Mouse (Mus musculus): Measurements from ENCODE around the gene Tle2. TPM values are rescaled to one million over a fixed set of nuclear protein-coding genes. Genes with fewer than 3 reads are reported as not detected.

Tle2 gene
- total RNA-seq, 2 experiments from 2014 or later, result 34.0 to 46.8 TPM

- no peak for DNase-seq (ENCODE audit: low spot score in 2 of 2)
- Histone ChIP-seq H3K27ac (no peak overlapping the region), H3K4me3 (no peak overlapping the region)
- TF ChIP-seq CTCF (conservative IDR thresholded peaks at IDR 0.05), result no peak
Measured at GRCm38 (mm10) chr10:81593223-81593622, 18.9 kb downstream of the Tle2 start.

GRCm38 (mm10) chr10:81593935-81594334, 19.6 kb downstream of the Tle2 start:
- DNase-seq (ENCODE audit: low spot score in 2 of 2), result no peak
- Histone ChIP-seq H3K4me3 (no peak overlapping the region), H3K27ac (no peak overlapping the region)
- no peak for TF ChIP-seq CTCF (conservative IDR thresholded peaks at IDR 0.05)

- DNase-seq (ENCODE audit: low spot score in 2 of 2), result no peak
Measured at GRCm38 (mm10) chr10:81595599-81595998, 21.2 kb downstream of the Tle2 start.

GRCm38 (mm10) chr10:81596611-81597010, 22.2 kb downstream of the Tle2 start:
- H3K4me3 ChIP-seq, result no peak overlapping the region; the same call in 1 of the 2 replicates
- no peak for DNase-seq (ENCODE audit: low spot score in 2 of 2)
- no peak for TF ChIP-seq CTCF (conservative IDR thresholded peaks at IDR 0.05)

More at GRCm38 (mm10) chr10:81595599-81595998, 21.2 kb downstream of the Tle2 start:
- no peak for TF ChIP-seq CTCF (conservative IDR thresholded peaks at IDR 0.05)
- H3K4me3 ChIP-seq, result no peak overlapping the region
- no peak overlapping the region for H3K27ac ChIP-seq

GRCm38 (mm10) chr10:81597137-81597950, 23.0 kb downstream of the Tle2 start:
- DNase-seq (ENCODE audit: low spot score in 2 of 2), result no peak
- TF ChIP-seq CTCF (conservative IDR thresholded peaks at IDR 0.05), result no peak
- Histone ChIP-seq H3K4me3 (no peak overlapping the region), H3K27ac (no peak overlapping the region)

More at GRCm38 (mm10) chr10:81596611-81597010, 22.2 kb downstream of the Tle2 start:
- H3K27ac ChIP-seq, result 0 out of 2 replicates have a peak overlapping the region, but pooled peaks have one; percentile 39

- no peak overlapping the region for H3K27ac ChIP-seq
- H3K4me3 ChIP-seq, result no peak overlapping the region
- DNase-seq (ENCODE audit: low spot score in 2 of 2), result no peak
- TF ChIP-seq CTCF (conservative IDR thresholded peaks at IDR 0.05), result no peak
Measured at GRCm38 (mm10) chr10:81598342-81598741, 24.0 kb downstream of the Tle2 start.

- no peak for TF ChIP-seq CTCF (conservative IDR thresholded peaks at IDR 0.05)
- Histone ChIP-seq H3K4me3 (no peak overlapping the region), H3K27ac (no peak overlapping the region)
- DNase-seq (ENCODE audit: low spot score in 2 of 2), result no peak
Measured at GRCm38 (mm10) chr10:81598871-81599270, 24.5 kb downstream of the Tle2 start.

GRCm38 (mm10) chr10:81599630-81600029, 25.3 kb downstream of the Tle2 start:
- Histone ChIP-seq H3K27ac (no peak overlapping the region), H3K4me3 (no peak overlapping the region)
- TF ChIP-seq CTCF (conservative IDR thresholded peaks at IDR 0.05), result no peak
- DNase-seq (ENCODE audit: low spot score in 2 of 2), result no peak

- H3K27ac ChIP-seq, result no peak overlapping the region
- no peak for TF ChIP-seq CTCF (conservative IDR thresholded peaks at IDR 0.05)
- no peak for DNase-seq (ENCODE audit: low spot score in 2 of 2)
- H3K4me3 ChIP-seq, result no peak overlapping the region
Measured at GRCm38 (mm10) chr10:81600096-81600495, 25.7 kb downstream of the Tle2 start.

GRCm38 (mm10) chr10:81600738-81601203, 26.4 kb downstream of the Tle2 start, which contains the start of gene Tle6:
Tle6 (minus strand) TSS chr10:81601073.
- no peak for TF ChIP-seq CTCF (conservative IDR thresholded peaks at IDR 0.05)
- DNase-seq (ENCODE audit: low spot score in 2 of 2), result peak; percentile 92
- Histone ChIP-seq H3K4me3 (peak within 1 kb of the TSS; percentile 42), H3K27ac (0 out of 2 replicates have a peak within 1 kb of the TSS, but pooled peaks have one; percentile 5)

GRCm38 (mm10) chr10:81601396-81601905, 27.1 kb downstream of the Tle2 start:
- H3K4me3 ChIP-seq, result peak overlapping the region; percentile 42
- H3K27ac ChIP-seq, result no peak overlapping the region
- no peak for TF ChIP-seq CTCF (conservative IDR thresholded peaks at IDR 0.05)
- DNase-seq (ENCODE audit: low spot score in 2 of 2), result no peak

- H3K27ac ChIP-seq, result no peak overlapping the region
- peak; percentile 37 to 52 for DNase-seq (ENCODE audit: low spot score in 2 of 2)
- no peak overlapping the region for H3K4me3 ChIP-seq
- peak; percentile 80 for TF ChIP-seq CTCF (conservative IDR thresholded peaks at IDR 0.05)
Measured at GRCm38 (mm10) chr10:81602741-81603151, 28.4 kb downstream of the Tle2 start.
